Mouse (Mus musculus) urinary bladder, postnatal 25 days (tissue): ENCODE data around the gene Ubl7.

Experiments used
- DNase-seq: peaks from one replicate; pipeline ENCODE4 v3.0.0; 2022; ENCODE audit warnings: low spot score

Gene Ubl7

DNA sequence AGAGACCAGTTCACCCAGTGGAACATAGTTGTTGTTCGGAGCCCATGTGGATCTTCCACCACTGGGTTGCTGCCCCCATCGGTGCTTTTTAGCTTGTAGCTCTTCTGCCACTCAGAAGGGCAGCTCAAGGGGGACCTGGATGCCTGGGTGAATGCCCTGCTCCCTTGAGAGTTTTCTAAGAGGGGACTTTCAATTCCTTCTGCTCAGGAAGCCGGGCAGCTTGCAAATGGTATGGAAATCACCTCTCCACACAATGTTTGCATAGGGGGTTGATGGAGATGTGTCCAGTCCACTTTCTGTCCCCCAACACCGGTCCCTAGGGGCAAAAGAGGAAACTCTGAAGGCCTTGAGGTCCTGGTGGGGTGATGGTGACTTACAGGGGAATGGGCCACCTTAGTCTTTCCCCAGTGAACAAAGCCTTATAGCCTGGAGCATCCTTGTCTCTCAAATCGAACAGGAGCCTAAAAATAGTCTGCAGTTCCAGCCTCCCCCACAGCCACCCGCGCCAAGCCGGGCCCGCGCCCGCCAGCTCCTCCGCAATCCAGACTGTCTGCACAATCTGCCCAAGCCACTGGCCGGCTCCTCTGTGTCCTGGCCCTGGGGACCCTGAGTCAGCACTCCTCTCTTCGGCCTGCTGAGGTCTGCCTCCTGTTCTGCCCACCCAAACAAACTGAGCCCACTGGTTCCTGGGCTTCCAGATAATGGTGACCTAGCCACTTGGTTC is 56.6 kb downstream of the Ubl7 start:
- no peak for DNase-seq

DNA sequence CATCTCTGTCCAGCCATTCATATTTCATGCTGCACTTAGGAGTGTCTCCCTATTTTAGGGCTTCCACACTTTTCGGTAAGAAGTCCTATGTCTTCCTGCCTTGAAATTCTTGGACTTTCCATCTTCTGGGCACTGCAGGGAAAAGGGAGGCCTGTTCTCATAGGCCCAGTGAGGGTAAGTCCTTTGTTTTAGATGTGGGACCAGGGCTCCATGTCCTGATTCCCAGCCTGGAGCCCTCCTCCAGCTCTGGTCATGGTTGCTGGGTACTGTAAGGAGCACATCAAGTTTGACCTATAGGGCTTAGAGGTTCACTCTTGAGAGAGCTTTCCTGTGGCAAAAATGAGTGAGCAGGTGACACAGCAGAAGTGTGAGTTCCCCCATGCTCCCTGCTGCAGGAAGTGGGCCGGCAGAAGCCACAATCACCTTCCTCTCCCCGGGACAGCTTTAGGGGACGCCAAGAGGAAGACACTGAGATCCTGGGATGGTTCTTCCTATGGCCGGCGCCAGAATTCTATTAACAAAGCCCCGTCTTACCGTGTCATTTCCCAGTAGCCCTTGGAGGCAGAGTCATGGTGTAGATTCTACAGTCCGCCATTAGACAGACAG is 57.5 kb downstream of the Ubl7 start:
- no peak for DNase-seq

DNA sequence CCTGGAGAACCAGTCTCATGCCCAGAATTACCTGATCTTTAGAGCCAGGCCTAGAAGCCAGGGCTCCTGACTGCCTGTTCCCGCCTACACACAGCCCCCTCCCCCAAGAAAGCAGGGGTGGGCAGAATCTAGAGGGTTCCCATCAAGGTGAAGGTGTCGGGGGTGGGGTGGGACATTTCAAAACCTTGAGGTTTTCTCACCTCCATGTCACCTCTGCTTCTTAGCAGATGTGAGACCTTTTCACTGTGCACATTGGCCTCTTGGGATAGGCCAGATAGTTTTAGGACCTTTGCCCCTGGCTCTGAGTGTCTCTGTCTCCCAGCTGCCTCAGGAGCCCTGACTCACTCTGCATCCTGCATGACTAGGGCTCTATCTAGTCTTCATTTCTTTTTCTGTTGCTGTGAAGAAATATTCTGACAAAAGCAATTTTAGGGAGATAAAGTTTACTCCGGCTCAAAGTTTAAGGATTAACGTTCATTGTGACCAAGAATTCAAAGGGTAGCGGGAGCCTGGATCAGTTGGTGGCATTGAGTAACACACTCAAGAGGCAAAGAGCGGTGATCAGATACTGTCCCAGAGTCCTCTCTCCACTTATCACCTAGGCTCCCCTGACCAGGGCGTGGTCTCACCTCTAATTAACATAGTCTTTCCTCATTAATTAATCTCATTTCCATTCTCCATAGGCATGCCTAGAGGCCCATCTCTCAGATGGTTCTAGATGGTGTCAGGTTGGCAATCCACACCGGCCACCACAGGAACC is 58.2 kb downstream of the Ubl7 start:
- no peak for DNase-seq

DNA sequence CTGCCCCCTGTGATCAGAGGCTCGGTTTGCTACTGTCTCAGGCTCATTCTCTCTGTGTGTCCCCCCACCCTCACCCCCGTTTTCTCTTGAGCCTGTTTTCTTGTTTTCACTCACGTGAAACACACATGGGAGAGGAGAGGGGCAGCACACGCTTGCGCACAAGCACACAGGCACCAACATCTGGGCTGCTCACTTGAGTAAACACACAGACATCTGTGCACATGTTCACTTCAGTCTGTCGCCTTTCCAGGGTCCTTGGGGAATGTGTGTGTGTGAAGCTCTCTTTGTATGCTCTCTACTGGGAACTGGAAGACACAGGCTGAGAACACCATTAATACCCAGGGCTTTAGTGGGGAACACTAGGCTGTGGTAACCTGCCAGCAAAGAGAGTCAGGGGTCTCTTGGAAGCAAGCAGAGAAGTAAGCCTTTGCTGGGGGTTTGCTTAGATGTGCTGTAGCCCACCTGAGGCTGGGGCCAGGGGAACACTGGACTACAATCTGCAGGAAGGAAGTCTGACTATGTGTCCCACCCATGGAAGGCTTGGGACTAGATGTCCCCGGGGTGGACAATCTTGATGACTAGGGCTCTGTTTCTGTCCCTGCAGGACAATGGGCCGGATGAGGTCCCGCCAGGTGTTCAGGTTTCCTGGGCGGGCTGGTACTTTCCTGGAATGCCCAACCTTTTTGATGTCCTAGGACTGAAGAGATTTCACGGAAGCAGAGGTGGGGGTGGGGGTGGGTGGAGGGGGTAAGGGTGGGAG is 59.1 kb downstream of the Ubl7 start:
- DNase-seq: no peak

DNA sequence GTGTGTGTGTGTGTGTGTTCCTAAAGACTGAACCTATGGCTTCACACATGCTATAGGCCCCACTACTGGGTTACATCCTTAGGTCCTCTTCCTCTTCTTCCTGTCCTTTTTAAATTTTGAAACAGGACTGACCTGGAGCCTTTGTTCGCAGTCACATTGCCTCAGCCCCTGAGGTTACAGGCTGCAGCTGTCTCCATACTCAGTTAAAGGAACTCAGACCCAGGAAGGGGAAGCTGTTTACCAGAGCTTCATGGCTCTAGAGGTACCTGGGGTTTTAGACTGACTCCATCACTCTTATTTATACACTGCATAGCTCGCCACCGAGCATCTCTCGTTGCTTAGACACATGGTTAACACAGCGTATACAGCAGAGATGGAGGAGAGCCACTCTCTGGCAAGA is 60.6 kb downstream of the Ubl7 start:
- DNase-seq: no peak

DNA sequence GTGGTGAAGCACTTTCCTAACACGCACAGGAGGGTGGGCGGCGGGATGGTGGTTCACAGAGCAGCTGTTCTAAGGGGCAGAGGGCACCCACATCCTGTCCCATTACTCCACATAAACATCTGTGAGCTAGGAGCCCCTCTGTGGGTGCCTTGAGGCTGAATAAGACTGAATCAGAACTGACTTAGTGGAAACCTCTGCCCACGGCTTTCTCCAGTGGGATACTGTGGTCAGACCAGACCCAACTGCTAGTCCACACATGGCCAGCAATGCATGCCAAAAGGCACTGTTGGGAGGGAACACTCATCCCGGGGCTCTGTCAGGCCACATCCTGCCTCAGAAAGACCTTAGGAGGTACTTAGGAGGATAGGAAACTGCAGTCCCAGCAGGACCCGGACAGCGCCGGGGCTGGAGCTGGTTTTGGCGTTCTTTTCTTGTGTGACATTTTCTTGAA is 61.4 kb downstream of the Ubl7 start:
- no peak for DNase-seq

DNA sequence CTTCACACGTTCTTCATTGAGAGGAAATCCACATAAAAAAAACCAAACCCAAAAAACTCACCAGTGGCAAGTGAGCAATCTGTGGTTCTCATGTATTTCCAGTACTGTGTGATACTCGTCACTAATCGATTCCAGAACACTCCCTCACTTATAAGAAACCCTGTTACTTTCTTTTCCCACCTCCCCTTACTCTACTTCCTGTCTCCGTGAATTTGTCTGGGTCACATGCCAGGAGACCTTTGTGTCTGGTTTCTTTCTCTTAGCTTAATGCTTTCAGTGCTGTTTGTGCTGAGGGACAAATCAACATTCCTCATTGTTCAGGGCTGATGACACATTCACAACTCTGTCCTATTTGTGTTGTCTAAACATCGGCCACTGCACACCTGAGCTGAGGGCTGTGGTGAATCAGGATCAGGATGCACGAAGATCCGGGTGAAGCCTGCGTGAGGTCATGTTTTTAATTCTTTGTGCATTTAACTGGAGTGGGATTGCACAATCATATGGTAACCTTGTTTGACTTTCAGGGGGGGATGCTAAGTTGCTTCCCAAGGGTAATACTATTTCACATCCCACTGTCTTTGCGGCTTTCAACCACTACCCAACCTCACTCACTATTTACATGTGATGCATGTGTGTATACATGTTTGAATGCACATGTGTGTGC is 62.1 kb downstream of the Ubl7 start:
- no peak for DNase-seq

DNA sequence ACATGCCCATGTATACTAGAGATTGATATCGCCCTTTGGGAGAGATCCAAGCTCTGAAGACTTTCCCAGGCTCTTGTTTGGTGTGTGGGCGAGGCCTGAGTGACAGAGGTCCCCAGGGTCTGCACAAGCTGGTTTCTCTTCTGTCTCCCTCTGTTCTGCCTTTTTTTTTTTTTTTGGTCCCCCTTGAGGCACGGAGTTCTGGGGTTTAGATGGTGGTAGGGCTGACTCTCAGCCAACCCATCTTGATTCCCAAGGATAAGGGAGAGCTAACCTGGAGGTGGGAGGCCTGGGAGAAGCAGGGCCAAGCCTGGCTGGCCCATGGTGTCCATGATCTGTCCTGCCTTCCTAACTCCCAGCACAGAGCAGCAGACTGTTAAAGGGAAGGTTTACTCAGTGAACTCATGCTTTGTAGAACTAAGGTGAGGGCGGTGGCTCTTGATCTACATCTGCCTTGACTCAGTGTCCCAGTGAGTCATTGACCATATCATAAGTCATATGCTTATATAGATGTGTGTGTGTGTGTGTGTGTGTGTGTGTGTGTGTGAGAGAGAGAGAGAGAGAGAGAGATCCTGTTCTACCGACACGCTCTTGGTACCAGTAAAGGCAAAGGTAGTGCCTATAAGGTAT is 62.8 kb downstream of the Ubl7 start:
- DNase-seq: no peak

DNA sequence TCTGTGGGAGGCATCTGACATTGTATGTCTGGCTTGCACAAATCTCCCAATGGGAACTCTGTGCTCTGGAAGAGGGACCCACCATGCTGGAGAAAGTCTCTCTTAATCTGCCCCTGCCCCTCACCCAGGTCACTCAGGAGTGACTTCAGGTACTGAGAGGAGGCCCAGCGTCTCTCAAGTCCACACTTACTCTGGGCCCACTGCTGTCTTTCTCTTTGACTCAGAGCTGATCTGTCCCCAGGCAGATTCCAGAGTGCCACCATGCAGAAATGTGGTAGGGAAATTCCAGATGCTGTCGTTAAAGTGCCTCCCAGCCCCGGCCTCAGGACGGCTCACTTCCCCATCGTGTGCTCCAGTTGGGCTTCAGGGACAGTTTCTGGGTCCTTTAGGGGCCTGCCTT is 63.4 kb downstream of the Ubl7 start:
- DNase-seq: no peak

DNA sequence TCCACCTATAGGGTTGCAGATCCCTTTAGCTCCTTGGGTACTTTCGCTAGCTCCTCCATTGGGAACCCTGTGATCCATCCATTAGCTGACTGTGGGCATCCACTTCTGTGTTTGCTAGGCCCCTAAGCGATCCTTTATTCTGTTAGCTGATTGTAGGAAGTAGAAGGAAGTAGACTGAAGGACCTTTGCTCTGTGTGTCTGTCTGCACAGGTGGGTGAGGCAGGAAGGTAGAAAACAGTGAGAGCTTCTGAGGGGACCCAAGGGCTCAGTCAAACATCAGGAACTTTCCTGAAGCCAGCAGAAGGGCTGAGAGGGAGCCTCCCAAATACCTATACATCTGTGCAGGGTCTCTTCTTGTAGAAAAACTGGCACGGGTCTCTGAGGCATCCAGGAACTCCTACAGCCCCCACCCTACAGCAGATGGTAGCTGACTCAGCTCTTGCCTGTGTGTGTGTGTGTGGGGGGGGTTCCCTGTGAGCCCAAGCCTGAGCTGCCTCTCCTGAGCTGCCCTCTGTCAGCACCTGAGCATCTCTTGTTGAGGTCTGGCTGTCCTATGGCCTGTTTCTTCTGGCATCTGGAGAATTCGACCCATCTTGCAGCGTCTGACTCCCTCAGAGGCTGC is 64.5 kb downstream of the Ubl7 start:
- DNase-seq: no peak

DNA sequence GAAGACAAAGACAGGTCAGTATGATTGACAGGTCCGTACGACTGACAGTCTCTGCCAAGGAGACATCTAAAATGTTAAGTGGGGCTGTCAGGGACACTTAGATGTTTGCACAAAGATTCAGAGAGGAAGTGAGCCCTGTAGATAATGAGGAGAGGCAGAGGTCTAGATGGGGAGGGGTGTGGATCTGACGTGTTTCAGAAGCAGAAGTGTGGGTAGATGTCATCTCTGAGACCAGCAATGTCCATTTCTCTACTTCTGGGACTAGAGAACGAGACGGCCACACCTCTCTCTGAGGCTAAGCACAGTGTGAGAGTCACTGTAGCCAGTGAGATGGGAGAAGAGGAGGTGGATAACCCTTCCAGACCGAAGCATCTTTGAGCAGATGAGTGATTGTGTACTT is 67.2 kb downstream of the Ubl7 start:
- no peak for DNase-seq

DNA sequence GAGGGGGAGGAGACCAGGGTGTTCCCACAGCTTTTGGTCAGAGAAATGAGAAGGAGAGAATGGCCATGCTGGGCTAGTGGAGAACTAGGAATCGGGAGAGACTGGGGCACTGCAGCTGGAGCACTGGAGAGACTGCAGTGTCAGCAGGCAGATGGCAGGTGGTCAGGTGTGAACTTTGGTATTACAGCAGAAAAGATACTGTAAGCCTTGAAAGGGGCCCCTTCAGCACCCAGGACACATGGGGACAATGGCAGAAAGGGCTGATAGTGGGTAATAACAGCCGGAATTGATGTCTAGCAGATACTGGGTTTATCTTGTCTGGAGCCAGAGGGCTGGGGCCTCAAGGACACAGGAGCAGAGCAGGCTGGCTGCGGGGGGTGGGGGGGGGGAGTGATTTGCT is 68.1 kb downstream of the Ubl7 start:
- no peak for DNase-seq
